Mouse (Mus musculus): ENCODE measurements at regions not wholly inside any gene's neighbourhood (a gene's known extent, or its start where the extent isn't known, plus 50 kb on each side); places are given as distances from the start of the nearest gene placed in this dataset.

DNA sequence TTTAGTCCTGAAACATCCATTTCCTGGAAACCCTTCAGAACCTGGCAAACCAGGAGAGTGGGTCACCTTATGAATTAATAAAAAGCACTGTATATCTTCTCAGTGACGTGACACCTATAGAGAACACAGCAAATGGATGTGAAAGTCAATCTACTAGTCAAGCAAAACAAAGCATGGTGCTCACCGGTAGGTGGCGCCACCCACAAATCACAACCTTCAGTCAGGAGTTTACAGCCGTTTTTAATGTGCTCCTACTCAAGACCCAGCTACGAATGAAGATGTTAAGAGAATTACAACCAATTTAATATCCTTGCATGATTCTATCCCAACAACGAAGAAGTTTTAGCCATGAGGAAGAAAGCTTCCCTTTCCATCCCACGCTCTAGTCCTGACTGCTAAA lies 136.6 kb upstream of the Map3k7 start:
- TF ChIP-seq CTCF (IDR thresholded peaks at IDR 0.05; ENCODE audit: low read depth, low read length) (peak; percentile 46; the same call in 1 of the 2 replicates), POLR2A (IDR thresholded peaks at IDR 0.05; ENCODE audit: extremely low read depth, insufficient read depth, low read length) (no peak)
- H3K27ac ChIP-seq (replicated peaks; ENCODE audit: insufficient read depth, low read depth, low read length) = no peak overlapping the region
- no peak overlapping the region for H3K4me3 ChIP-seq (ENCODE audit: insufficient read depth, low read depth, low read length)
- H3K36me3 ChIP-seq (ENCODE audit: control insufficient read depth, insufficient read depth, low read length) = no peaks in the 10 kb centered on the region
- H3K79me2 ChIP-seq (ENCODE audit: control insufficient read depth, insufficient read depth, low read length) = no peaks in the 10 kb centered on the region
- no peak overlapping the region for H3K9ac ChIP-seq (ENCODE audit: low read depth, low read length)
- no peaks in the 10 kb centered on the region for H3K27me3 ChIP-seq (ENCODE audit: control insufficient read depth, insufficient read depth, low read length)
- no peak for DNase-seq (ENCODE audit: extremely low read depth, low read depth, low spot score)
- 74% methylated on average over 7 of the region's 7 CpGs for WGBS
- H3K4me1 ChIP-seq (ENCODE audit: control insufficient read depth, insufficient read depth, low read length) = peaks cover 3% of the 10 kb centered on the region; the same call in 1 of the 2 replicates

DNA sequence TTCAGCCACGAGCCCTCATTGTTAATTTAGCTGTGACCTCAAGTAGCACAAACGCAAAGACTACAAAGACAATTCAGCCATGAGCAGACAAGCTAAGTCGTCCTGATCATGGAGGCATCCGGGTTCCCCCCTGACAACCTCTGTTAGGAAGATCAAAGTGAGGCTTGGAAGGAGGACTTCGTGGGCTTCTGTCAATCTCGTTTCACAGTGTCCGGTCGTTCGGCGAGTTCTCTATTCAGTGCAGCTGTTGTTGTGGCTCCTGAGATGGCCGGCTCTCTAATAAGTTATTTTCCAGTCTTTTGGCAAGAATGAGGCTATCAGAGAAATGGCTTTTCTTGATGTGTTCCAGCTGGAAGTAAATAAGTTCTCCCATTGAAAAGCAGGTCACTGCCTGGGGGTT lies 133.7 kb upstream of the Map3k7 start:
- Histone ChIP-seq H3K4me3 (ENCODE audit: insufficient read depth, low read depth, low read length) (no peak overlapping the region), H3K36me3 (ENCODE audit: control insufficient read depth, insufficient read depth, low read length) (no peaks in the 10 kb centered on the region), H3K4me1 (ENCODE audit: control insufficient read depth, insufficient read depth, low read length) (no peaks in the 10 kb centered on the region), H3K9ac (ENCODE audit: low read depth, low read length) (no peak overlapping the region), H3K27me3 (ENCODE audit: control insufficient read depth, insufficient read depth, low read length) (no peaks in the 10 kb centered on the region), H3K27ac (replicated peaks; ENCODE audit: insufficient read depth, low read depth, low read length) (no peak overlapping the region), H3K79me2 (ENCODE audit: control insufficient read depth, insufficient read depth, low read length) (no peaks in the 10 kb centered on the region)
- no peak for TF ChIP-seq CTCF (IDR thresholded peaks at IDR 0.05; ENCODE audit: low read depth, low read length)
- TF ChIP-seq POLR2A (IDR thresholded peaks at IDR 0.05; ENCODE audit: extremely low read depth, insufficient read depth, low read length) = no peak
- WGBS = 67% methylated on average over 11 of the region's 11 CpGs
- no peak for DNase-seq (ENCODE audit: extremely low read depth, low read depth, low spot score)

DNA sequence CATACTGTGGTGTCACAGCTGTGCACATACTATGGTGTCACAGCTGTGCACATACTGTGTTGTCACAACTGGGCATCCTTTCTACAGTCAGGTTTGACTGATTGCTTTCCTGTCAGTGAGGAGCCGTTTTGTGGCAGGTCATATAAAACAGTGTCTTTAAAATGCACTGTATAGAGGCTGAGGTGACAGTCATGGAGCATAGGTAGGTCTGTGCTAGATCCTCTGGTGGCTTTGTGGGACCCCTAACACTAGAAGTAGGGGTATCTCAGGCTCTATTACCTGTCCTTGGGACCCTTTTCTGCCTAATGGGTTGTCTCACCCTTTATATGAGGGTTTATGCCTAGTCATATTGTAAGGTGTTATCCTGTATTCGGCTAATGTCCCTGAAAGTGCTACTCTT lies 132.4 kb upstream of the Map3k7 start:
- TF ChIP-seq CTCF (IDR thresholded peaks at IDR 0.05; ENCODE audit: low read depth, low read length) (no peak), POLR2A (IDR thresholded peaks at IDR 0.05; ENCODE audit: extremely low read depth, insufficient read depth, low read length) (no peak)
- H3K9ac ChIP-seq (ENCODE audit: low read depth, low read length) = no peak overlapping the region
- no peaks in the 10 kb centered on the region for H3K27me3 ChIP-seq (ENCODE audit: control insufficient read depth, insufficient read depth, low read length)
- 77% methylated on average over 2 of the region's 2 CpGs for WGBS
- no peaks in the 10 kb centered on the region for H3K36me3 ChIP-seq (ENCODE audit: control insufficient read depth, insufficient read depth, low read length)
- no peak overlapping the region for H3K4me3 ChIP-seq (ENCODE audit: insufficient read depth, low read depth, low read length)
- DNase-seq (ENCODE audit: extremely low read depth, low read depth, low spot score) = no peak
- H3K79me2 ChIP-seq (ENCODE audit: control insufficient read depth, insufficient read depth, low read length) = no peaks in the 10 kb centered on the region
- H3K27ac ChIP-seq (replicated peaks; ENCODE audit: insufficient read depth, low read depth, low read length) = no peak overlapping the region
- no peaks in the 10 kb centered on the region for H3K4me1 ChIP-seq (ENCODE audit: control insufficient read depth, insufficient read depth, low read length)

DNA sequence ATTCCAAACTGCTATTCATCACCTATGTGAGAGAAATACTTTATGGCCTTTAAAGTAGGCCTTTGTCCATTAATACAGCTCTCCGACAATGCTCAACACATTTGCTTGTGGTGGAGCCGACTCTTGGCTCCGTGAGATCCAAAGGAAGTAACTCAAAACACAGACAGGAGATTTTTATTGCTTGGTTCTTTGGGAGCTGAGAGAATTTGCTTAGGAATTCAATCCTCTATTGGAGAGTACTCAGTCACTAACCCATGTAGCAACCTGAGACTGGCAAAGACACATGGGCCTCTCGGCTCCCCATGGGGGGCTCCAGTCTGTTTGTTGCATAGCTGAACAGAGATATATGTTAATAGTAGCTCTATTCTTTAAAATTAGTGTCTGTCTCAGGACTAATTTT lies 130.1 kb upstream of the Map3k7 start:
- 89% methylated on average over 4 of the region's 4 CpGs for WGBS
- H3K79me2 ChIP-seq (ENCODE audit: control insufficient read depth, insufficient read depth, low read length) = no peaks in the 10 kb centered on the region
- no peak overlapping the region for H3K9ac ChIP-seq (ENCODE audit: low read depth, low read length)
- H3K36me3 ChIP-seq (ENCODE audit: control insufficient read depth, insufficient read depth, low read length) = no peaks in the 10 kb centered on the region
- no peak overlapping the region for H3K27ac ChIP-seq (replicated peaks; ENCODE audit: insufficient read depth, low read depth, low read length)
- no peaks in the 10 kb centered on the region for H3K27me3 ChIP-seq (ENCODE audit: control insufficient read depth, insufficient read depth, low read length)
- no peak for DNase-seq (ENCODE audit: extremely low read depth, low read depth, low spot score)
- no peak for TF ChIP-seq CTCF (IDR thresholded peaks at IDR 0.05; ENCODE audit: low read depth, low read length)
- TF ChIP-seq POLR2A (IDR thresholded peaks at IDR 0.05; ENCODE audit: extremely low read depth, insufficient read depth, low read length) = no peak
- H3K4me1 ChIP-seq (ENCODE audit: control insufficient read depth, insufficient read depth, low read length) = no peaks in the 10 kb centered on the region
- H3K4me3 ChIP-seq (ENCODE audit: insufficient read depth, low read depth, low read length) = no peak overlapping the region

DNA sequence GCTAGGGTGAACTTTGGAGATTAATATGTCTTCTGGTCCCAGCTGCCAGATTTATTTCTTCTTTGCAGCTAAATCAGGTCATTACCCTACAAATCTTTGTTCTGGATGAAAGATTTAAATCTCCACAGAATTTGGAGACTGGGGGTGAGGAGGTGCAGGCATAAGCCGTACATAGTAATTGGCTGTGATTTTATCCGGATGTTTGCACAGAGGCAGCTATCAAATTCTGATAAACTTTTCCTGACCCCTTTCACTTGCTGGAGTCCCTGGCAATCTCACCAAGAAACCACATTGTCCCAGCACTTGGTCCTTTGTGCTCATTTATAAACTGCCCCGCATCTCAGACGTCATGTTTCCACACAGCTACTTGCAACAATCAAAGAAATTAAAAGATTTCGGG lies 128.8 kb upstream of the Map3k7 start:
- Histone ChIP-seq H3K79me2 (ENCODE audit: control insufficient read depth, insufficient read depth, low read length) (no peaks in the 10 kb centered on the region), H3K9ac (ENCODE audit: low read depth, low read length) (no peak overlapping the region), H3K36me3 (ENCODE audit: control insufficient read depth, insufficient read depth, low read length) (no peaks in the 10 kb centered on the region), H3K27me3 (ENCODE audit: control insufficient read depth, insufficient read depth, low read length) (no peaks in the 10 kb centered on the region), H3K4me1 (ENCODE audit: control insufficient read depth, insufficient read depth, low read length) (no peaks in the 10 kb centered on the region), H3K27ac (replicated peaks; ENCODE audit: insufficient read depth, low read depth, low read length) (no peak overlapping the region), H3K4me3 (ENCODE audit: insufficient read depth, low read depth, low read length) (no peak overlapping the region)
- TF ChIP-seq CTCF (IDR thresholded peaks at IDR 0.05; ENCODE audit: low read depth, low read length) (no peak), POLR2A (IDR thresholded peaks at IDR 0.05; ENCODE audit: extremely low read depth, insufficient read depth, low read length) (no peak)
- DNase-seq (ENCODE audit: extremely low read depth, low read depth, low spot score) = no peak
- WGBS = 46% methylated on average over 5 of the region's 5 CpGs

DNA sequence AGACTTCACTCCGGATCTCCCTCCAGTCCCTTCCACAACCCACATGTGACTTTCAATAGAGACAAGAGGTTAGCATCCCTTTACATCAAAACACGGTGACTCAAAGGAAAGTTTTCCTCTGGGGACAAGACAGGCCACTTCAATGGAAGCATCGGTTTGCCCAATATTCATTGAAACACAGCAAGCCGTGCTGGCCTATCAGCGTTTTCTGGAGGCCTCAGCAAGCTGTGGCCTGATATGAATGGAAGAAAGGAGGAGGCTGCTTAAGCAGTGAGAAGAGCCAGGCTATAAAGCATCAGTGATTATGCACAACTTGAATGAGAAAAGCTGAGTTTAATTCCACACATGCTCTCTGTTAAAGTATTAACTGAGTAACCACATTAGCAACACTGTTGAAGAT lies 125.3 kb upstream of the Map3k7 start:
- H3K27me3 ChIP-seq (ENCODE audit: control insufficient read depth, insufficient read depth, low read length) = no peaks in the 10 kb centered on the region
- 72% methylated on average over 5 of the region's 5 CpGs for WGBS
- no peak overlapping the region for H3K27ac ChIP-seq (replicated peaks; ENCODE audit: insufficient read depth, low read depth, low read length)
- H3K4me3 ChIP-seq (ENCODE audit: insufficient read depth, low read depth, low read length) = no peak overlapping the region
- no peaks in the 10 kb centered on the region for H3K4me1 ChIP-seq (ENCODE audit: control insufficient read depth, insufficient read depth, low read length)
- no peak overlapping the region for H3K9ac ChIP-seq (ENCODE audit: low read depth, low read length)
- no peak for DNase-seq (ENCODE audit: extremely low read depth, low read depth, low spot score)
- no peak for TF ChIP-seq POLR2A (IDR thresholded peaks at IDR 0.05; ENCODE audit: extremely low read depth, insufficient read depth, low read length)
- TF ChIP-seq CTCF (IDR thresholded peaks at IDR 0.05; ENCODE audit: low read depth, low read length) = no peak
- no peaks in the 10 kb centered on the region for H3K79me2 ChIP-seq (ENCODE audit: control insufficient read depth, insufficient read depth, low read length)
- no peaks in the 10 kb centered on the region for H3K36me3 ChIP-seq (ENCODE audit: control insufficient read depth, insufficient read depth, low read length)
